Comparison of ENCODE assay signal across 14 mouse cellular contexts in the genomic region with DNA sequence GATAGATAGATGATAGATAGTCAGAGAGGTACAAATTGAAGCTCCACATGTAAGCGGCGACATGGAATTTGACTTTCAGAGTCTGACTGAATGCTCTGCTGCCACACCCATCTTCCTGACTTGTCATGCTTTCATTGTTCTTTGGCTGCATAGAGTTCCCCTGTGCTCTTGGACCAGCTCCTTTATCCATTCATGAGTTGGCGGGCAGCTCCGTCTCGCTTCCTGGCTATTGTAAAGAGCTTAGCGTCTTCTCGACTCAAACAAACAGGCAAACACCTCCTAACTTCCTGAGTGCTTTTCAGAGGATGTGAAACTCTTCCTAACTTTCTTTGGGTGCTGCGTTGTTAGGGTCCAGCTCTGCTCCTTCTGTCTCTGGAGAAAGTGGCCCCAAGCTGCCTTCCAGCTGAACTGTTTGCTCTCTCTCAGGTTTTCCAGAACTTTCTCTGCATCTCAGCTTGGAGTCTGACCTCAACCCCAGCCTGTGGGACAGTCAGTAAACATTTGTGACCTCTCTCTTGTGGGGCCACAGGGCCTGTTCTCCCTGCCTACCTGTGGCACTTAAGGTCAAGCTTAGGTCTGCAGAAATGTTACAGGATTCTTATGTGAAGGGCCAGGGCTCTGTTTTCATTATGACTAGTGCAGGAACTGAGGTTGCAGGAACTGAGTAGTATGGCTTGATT. TPM values are rescaled to one million over a fixed set of nuclear protein-coding genes. Genes with fewer than 3 reads are reported as not detected.
DNase-seq lines count a peak whose midpoint lies in the region; ATAC-seq and TF ChIP-seq lines count a peak whose summit lies in the region.
"Had no signal": no experiment of that assay in that cellular context is flagged by ENCODE, and none has a peak within 500 bp of the region (broad histone marks: within the 10 kb centered on the region; RNA-seq: fewer than 3 reads in every experiment).

No protein-coding gene starts in this region.

- H3K27me3 ChIP-seq in forebrain, embryonic 11.5 days (ENCODE audit: control insufficient read depth, insufficient read depth, low read length), result no peaks in the 10 kb centered on the region
- H3K27me3 ChIP-seq in forebrain, embryonic 14.5 days (replicated peaks; ENCODE audit: control insufficient read depth, insufficient read depth, low read length), result no peaks in the 10 kb centered on the region
- H3K27me3 ChIP-seq in lung, embryonic 14.5 days (ENCODE audit: insufficient read depth, low read length), result no peaks in the 10 kb centered on the region

- WGBS in forebrain, embryonic 11.5 days, result 33% methylated on average over 8 of the region's 8 CpGs
- WGBS in forebrain, embryonic 14.5 days, result 29% methylated on average over 8 of the region's 8 CpGs
- WGBS in lung, embryonic 14.5 days, result 62% methylated on average over 8 of the region's 8 CpGs

- H3K36me3 ChIP-seq in forebrain, embryonic 11.5 days (ENCODE audit: control insufficient read depth, insufficient read depth, low read length), result no peaks in the 10 kb centered on the region
- no peaks in the 10 kb centered on the region for H3K36me3 ChIP-seq in forebrain, embryonic 14.5 days (ENCODE audit: control insufficient read depth, insufficient read depth, low read length)
- no peaks in the 10 kb centered on the region for H3K36me3 ChIP-seq in lung, embryonic 14.5 days (ENCODE audit: insufficient read depth)

- H3K9ac ChIP-seq in forebrain, embryonic 11.5 days (ENCODE audit: low read length), result no peak overlapping the region
- H3K9ac ChIP-seq in forebrain, embryonic 14.5 days (ENCODE audit: low read length), result no peak overlapping the region
- H3K9ac ChIP-seq in lung, embryonic 14.5 days, result no peak overlapping the region

- TF ChIP-seq CTCF in lung, embryonic 14.5 days (IDR thresholded peaks at IDR 0.05; ENCODE audit: low read depth), result no peak

- peak; percentile 28 for DNase-seq in forebrain, embryonic 11.5 days (ENCODE audit: low spot score)
- DNase-seq in forebrain, embryonic 14.5 days (ENCODE audit: low spot score), result no peak
- peak; percentile 47 for DNase-seq in lung, embryonic 14.5 days
- DNase-seq in lung, adult 18-20 months, result no peak
- DNase-seq in heart, postnatal 4 days, result peak; percentile 43
- peak; percentile 59 for DNase-seq in yolk sac, embryonic 10.5 days (ENCODE audit: low spot score)
- no peak for DNase-seq in urinary bladder, postnatal 4 days (ENCODE audit: low spot score in 2 of 2)
- DNase-seq in spleen, postnatal 14 days (ENCODE audit: low spot score in 2 of 2), result no peak
- DNase-seq: adrenal gland, postnatal 10 days; right cerebral cortex, postnatal 4 days; thymus, adult 18-20 months had no signal

- no peak overlapping the region for H3K4me3 ChIP-seq in forebrain, embryonic 11.5 days (ENCODE audit: low read depth, low read length)
- H3K4me3 ChIP-seq in forebrain, embryonic 14.5 days (ENCODE audit: low read depth, low read length), result no peak overlapping the region
- H3K4me3 ChIP-seq in lung, embryonic 14.5 days (ENCODE audit: low read depth, low read length), result no peak overlapping the region

- no peak overlapping the region for H3K4me2 ChIP-seq in forebrain, embryonic 11.5 days (ENCODE audit: low read depth, low read length, severe bottlenecking)
- H3K4me2 ChIP-seq in forebrain, embryonic 14.5 days (ENCODE audit: low read length), result no peak overlapping the region
- H3K4me2 ChIP-seq in lung, embryonic 14.5 days, result no peak overlapping the region

- H3K4me1 ChIP-seq in forebrain, embryonic 11.5 days (replicated peaks; ENCODE audit: control insufficient read depth, insufficient read depth, low read length), result peaks cover 5% of the 10 kb centered on the region; the same call in 1 of the 2 replicates
- H3K4me1 ChIP-seq in forebrain, embryonic 14.5 days (ENCODE audit: control insufficient read depth, insufficient read depth, low read length), result no peaks in the 10 kb centered on the region
- no peaks in the 10 kb centered on the region for H3K4me1 ChIP-seq in lung, embryonic 14.5 days (ENCODE audit: insufficient read depth)

- ATAC-seq in forebrain, embryonic 11.5 days (replicated peaks; ENCODE audit: low FRiP score), result no peak
- ATAC-seq in forebrain, embryonic 14.5 days, result no peak
- ATAC-seq in lung, embryonic 14.5 days (ENCODE audit: insufficient read depth), result no peak

- H3K27ac ChIP-seq in forebrain, embryonic 11.5 days (ENCODE audit: low read depth, low read length), result no peak overlapping the region
- H3K27ac ChIP-seq in forebrain, embryonic 14.5 days (ENCODE audit: low read depth, low read length), result no peak overlapping the region
- H3K27ac ChIP-seq in lung, embryonic 14.5 days (ENCODE audit: low read depth), result no peak overlapping the region

- no peaks in the 10 kb centered on the region for H3K9me3 ChIP-seq in forebrain, embryonic 11.5 days (ENCODE audit: control insufficient read depth, low read length)
- no peaks in the 10 kb centered on the region for H3K9me3 ChIP-seq in forebrain, embryonic 14.5 days (replicated peaks; ENCODE audit: control insufficient read depth, low read length)
- H3K9me3 ChIP-seq in lung, embryonic 14.5 days (ENCODE audit: low read depth, low read length), result no peaks in the 10 kb centered on the region

RNA-seq across cellular contexts. Expression of a gene that starts 13.6 kb away (rescaled TPM):
- polyA plus RNA-seq in forebrain, embryonic 11.5 days (2014; fragmentation: Nextera tagmentation; extraction: Ambion mirVana), result not detected in 2 replicates
- polyA plus RNA-seq in forebrain, embryonic 14.5 days (2014; fragmentation: Nextera tagmentation; extraction: Ambion mirVana), result not detected in 2 replicates
- not detected in 2 replicates for polyA plus RNA-seq in lung, embryonic 14.5 days (2014; fragmentation: Nextera tagmentation; extraction: Ambion mirVana)
- total RNA-seq in heart, postnatal 4 days (2021), result not detected
- total RNA-seq: adrenal gland, postnatal 10 days; left cerebral cortex, adult 18-20 months had no signal
- polyA plus RNA-seq: embryonic facial prominence, embryonic 14.5 days; lung, embryonic 16.5 days had no signal

Comparison
In these comparisons a context has a peak if more than half of its experiments do, and no peak if none do; other contexts are left out.
1. DNase-seq: peak in forebrain, embryonic 11.5 days (single experiment), lung, embryonic 14.5 days (single experiment), heart, postnatal 4 days (single experiment) and yolk sac, embryonic 10.5 days (single experiment); none in forebrain, embryonic 14.5 days (single experiment), lung, adult 18-20 months (0 of 2), urinary bladder, postnatal 4 days (0 of 2) and spleen, postnatal 14 days (0 of 2).